Mouse (Mus musculus): Measurements from ENCODE around the gene Gata1. TPM values are rescaled to one million over a fixed set of nuclear protein-coding genes. Genes with fewer than 3 reads are reported as not detected.

Gene Gata1
- 10 to 100 TPM in 1 of 2 experiments, 1 to 10 TPM in 1; 4.3 to 12.0 TPM for total RNA-seq (2023)

DNA sequence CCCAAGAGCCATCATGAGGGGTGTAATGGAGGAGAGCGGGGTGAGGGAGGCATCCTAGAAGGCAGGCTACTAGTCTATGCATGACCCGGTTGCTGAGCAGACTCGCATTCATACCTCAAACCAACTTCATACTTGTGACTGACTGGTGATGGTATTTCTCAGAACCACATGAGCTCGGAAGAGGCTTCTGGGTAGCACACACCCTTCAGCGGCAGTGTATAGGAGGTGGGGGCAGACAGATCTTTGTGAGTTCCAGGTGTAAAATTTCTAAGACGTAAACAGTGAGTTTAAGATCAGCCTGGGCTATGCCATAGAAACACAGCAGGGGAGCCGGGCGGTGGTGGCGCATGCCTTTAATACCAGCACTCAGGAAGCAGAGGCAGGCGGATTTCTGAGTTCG, at the start of gene Gata1:
Gene Gata1 (minus strand): TSS at position 180 of the 400 bp plus-strand sequence.

DNA sequence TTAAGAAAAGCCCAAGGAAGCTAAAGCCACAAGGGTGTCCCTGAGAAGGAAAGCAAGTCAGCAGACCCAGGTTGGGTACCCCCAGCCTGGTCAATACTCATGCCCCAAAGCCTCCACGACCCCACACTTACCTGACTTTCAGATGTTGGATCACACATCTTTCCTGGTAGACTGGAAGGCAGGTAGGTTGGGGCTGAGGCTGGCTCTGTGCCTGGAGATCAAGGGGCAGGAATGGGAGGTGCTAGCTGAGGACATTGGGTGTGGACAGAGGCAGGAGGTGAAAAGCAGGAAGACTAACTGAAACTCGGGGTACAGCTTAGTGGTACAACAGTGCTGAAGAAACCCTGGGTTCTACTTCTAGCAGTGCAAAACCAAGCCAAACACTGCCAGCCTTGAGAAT, 40.4 kb upstream of the Gata1 start, which contains the start of gene Glod5:
Gene Glod5 (minus strand): TSS at position 207 of the 400 bp plus-strand sequence.

DNA sequence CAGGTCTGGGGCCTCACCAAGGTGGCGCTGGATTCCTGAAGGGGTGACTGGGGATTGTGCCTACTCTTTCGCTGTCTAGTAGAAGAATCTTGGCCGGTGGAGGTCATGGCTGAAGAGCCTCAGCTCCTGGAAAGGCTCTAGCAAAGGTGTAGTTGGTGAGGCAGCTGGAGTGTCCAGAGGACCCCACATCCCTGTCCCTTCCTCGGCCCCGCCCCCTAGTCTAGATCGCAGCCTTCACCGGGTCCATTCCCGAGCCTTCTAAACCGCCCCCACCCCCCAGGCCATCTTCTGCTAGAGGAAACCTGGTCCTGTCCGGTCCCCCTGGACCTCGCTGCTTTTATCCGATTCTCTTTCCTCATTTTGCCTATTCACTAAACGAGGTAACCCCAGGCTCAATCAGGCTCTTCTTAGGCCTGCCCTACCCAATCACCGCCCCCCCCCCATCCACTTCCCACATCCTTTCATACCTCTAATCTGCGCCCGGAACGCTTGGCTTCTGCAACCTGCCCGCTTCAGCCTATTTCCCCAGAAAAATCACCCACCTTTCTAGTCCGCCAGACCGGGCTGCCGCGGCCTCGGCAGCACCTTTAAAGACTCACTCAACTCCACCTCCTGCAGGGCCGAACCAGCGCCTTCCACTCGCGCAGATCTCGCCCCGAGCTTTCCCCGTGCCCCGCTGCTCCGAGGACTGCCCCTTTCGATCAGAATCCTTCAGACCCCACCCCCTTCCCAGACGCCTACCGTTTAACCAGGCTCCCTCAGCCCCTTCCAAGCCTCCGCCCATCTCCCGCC, 30.6 kb downstream of the Gata1 start, which contains the start of gene Hdac6:
Gene Hdac6 (minus strand): TSS at position 782 of the 792 bp plus-strand sequence.

DNA sequence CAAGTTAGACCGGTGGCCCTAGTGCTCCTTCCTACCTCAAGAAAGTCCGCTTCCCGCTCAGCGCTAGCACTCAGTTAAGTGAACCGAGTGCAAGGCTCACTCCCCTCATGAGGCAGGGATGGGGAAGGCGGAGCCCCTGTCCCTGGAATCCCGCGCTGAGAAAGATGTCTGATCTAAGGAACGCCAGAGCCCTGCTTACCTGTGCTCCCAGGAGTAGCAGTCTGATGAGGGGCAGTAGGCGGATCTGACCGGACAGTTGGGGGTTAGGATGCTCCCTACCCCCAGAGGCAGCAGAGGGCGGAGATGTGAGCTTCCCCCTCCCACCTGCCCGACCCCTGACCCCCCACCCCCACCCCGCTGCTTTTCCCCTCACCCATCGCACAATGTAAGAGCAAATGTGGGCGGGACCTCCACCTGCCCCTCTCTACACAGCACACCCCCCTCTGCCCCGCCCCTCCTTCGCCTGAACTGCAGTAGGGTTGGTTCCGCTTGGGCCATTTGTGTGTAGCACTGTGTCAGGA, 49.5 kb downstream of the Gata1 start, which contains the start of gene Eras:
Gene Eras (minus strand): TSS at position 338 of the 521 bp plus-strand sequence.

DNA sequence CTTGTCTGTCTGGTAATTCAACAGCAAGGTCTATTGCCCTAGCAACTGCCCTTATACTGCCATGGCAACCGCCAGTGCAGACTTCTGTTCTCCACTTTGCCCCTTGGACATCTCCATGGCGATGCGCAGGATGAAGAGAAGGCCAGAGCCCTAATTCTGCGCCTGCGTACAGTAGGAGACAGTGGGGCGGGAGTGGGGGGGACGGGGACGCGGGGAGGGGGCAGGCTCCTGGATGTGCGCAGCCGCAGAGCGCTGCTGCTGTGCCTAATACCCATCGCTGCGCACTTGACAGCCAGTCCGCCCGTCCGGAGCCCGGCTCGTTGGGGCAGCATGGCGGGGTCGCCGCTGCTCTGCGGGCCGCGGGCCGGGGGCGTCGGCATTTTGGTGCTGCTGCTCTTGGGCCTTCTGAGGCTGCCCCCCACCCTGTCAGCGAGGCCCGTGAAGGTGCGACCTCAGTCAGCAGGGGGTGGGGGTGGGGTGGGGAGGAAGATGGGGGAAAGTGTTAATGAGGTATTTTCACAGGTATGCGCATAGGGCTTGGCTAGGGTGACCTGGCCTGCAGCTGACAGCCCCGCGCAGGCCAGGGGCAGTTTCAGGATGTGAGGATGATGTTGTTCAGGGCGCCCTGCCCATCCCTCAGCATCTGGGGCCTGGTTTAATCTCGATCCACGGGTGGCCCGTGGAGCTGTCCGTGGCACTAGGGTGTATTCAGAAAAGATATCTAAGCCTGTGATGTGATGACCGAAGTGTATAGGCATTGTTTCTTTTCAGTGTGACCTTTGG, 58.1 kb downstream of the Gata1 start, which contains the start of gene Pcsk1n:
Gene Pcsk1n (plus strand): TSS at position 222 of the 783 bp plus-strand sequence.

Other genes with a start within 250 kb of the Gata1 start
- gene Praf2, start 249.6 kb downstream of the Gata1 start, total RNA-seq (2023), result 1 to 10 TPM; 3.8 to 5.6 TPM
- under 1 TPM in 1 of 2 experiments, not detected in 1; 0.18 TPM for gene Ccdc120, start 227.2 kb downstream of the Gata1 start, total RNA-seq (2023)
- 10 to 100 TPM; 63.8 to 76.2 TPM for gene Tfe3, start 215.5 kb downstream of the Gata1 start, total RNA-seq (2023)
- gene Gripap1, start 188.3 kb downstream of the Gata1 start, total RNA-seq (2023), result 100 to 1,000 TPM; 135 to 144 TPM
- gene Kcnd1, start 155.8 kb downstream of the Gata1 start, total RNA-seq (2023), result 1 to 10 TPM; 1.3 to 5.8 TPM
- gene Otud5, start 136.7 kb downstream of the Gata1 start, total RNA-seq (2023), result 100 to 1,000 TPM; 115 to 130 TPM
- 1 to 10 TPM; 4.4 to 5.6 TPM for gene Pim2, start 99.8 kb downstream of the Gata1 start, total RNA-seq (2023)
- 10 to 100 TPM; 15.6 to 23.7 TPM for gene Slc35a2, start 94.0 kb downstream of the Gata1 start, total RNA-seq (2023)
- 10 to 100 TPM; 37.7 to 43.9 TPM for gene Pqbp1, start 78.8 kb downstream of the Gata1 start, total RNA-seq (2023)
- 10 to 100 TPM; 48.6 to 57.2 TPM for gene Timm17b, start 78.7 kb downstream of the Gata1 start, total RNA-seq (2023)
- not detected for gene Gm10491, start 70.2 kb downstream of the Gata1 start, total RNA-seq (2023)
- not detected for gene Gm10490, start 68.5 kb downstream of the Gata1 start, total RNA-seq (2023)
- gene Pcsk1n, start 58.2 kb downstream of the Gata1 start, total RNA-seq (2023), result not detected
- not detected for gene Eras, start 49.5 kb downstream of the Gata1 start, total RNA-seq (2023)
- gene Hdac6, start 30.2 kb downstream of the Gata1 start, total RNA-seq (2023), result 10 to 100 TPM in 1 of 2 experiments, 1 to 10 TPM in 1; 8.4 to 10.1 TPM
- gene Glod5, start 40.4 kb upstream of the Gata1 start, total RNA-seq (2023), result not detected
- 10 to 100 TPM; 30.6 to 35.0 TPM for gene Suv39h1, start 96.7 kb upstream of the Gata1 start, total RNA-seq (2023)
- gene Was, start 112.4 kb upstream of the Gata1 start, total RNA-seq (2023), result 100 to 1,000 TPM; 161 to 164 TPM
- 10 to 100 TPM; 34.0 to 39.2 TPM for gene Wdr13, start 154.8 kb upstream of the Gata1 start, total RNA-seq (2023)
- 100 to 1,000 TPM; 325 to 356 TPM for gene Rbm3, start 167.8 kb upstream of the Gata1 start, total RNA-seq (2023)
- gene Tbc1d25, start 198.1 kb upstream of the Gata1 start, total RNA-seq (2023), result 10 to 100 TPM; 10.3 to 15.6 TPM
- 10 to 100 TPM; 37.5 to 49.5 TPM for gene Ebp, start 215.4 kb upstream of the Gata1 start, total RNA-seq (2023)
- gene Porcn, start 228.5 kb upstream of the Gata1 start, total RNA-seq (2023), result under 1 TPM; 0.31 to 0.77 TPM

Measured in neutrophil, adult 59 days (primary cell).